Mouse (Mus musculus): ENCODE measurements around the gene Neurl1a.

Neurl1a gene

GRCm38 (mm10) chr19:47250931-47251330 lies 72.3 kb downstream of the Neurl1a start:
- DNase-seq = no peak

DNA sequence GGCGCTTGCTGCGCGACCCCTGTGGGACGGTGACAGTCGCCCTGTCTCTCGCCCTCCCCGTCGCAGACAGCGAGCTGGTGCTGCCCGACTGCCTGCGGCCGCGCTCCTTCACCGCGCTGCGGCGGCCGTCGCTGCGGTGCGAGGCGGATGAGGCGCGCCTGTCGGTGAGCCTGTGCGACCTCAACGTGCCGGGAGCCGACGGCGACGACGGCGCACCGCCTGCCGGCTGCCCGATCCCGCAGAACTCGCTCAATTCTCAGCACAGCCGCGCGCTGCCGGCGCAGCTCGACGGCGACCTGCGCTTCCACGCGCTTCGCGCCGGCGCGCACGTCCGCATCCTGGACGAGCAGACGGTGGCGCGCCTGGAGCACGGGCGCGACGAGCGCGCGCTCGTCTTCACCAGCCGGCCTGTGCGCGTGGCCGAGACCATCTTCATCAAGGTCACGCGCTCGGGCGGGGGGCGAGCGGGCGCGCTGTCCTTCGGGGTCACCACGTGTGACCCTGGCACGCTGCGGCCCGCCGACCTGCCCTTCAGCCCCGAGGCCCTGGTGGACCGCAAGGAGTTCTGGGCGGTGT lies 74.5 kb downstream of the Neurl1a start:
- DNase-seq = no peak

DNA sequence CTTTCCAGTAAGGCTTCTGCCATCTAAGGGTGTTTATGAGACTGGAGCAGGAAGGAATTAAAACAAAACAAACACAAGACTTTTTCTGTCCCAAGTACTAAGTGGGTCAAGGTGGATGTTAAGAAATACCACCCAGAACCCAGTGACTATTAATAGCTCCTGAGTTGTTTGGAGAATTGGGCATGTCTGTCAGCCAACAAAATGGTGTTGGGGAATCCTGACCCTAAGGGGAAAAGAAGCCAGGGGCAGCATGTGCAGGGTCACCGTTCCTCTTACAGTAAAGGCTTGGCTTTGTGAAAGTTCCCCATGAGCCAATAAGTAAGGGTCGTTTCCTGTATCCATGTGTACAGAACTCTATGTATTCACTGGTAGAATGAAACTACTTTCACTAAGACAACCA lies 76.4 kb downstream of the Neurl1a start:
- no peak for DNase-seq

GRCm38 (mm10) chr19:47255919-47256318 lies 77.3 kb downstream of the Neurl1a start:
- DNase-seq = no peak

DNA sequence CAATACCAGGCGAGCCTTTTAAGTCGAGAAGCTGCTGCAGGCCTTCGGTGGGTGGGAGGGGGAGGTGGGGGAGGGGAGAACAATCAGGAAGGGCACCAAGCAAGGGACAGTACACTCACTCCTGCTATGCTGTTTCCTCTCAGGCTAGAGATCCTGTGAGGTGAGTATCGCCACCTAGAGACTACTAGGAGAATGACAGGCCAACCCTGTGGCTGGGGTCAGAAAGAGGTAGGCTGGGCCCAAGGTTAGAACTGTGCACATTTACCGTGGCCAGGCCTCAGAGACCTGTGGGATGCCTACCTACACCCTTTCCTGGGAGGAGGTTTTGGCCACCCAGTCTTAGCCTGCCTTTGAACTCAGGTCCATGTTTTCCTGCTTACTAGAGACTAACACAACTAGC lies 81.0 kb downstream of the Neurl1a start:
- DNase-seq = no peak

DNA sequence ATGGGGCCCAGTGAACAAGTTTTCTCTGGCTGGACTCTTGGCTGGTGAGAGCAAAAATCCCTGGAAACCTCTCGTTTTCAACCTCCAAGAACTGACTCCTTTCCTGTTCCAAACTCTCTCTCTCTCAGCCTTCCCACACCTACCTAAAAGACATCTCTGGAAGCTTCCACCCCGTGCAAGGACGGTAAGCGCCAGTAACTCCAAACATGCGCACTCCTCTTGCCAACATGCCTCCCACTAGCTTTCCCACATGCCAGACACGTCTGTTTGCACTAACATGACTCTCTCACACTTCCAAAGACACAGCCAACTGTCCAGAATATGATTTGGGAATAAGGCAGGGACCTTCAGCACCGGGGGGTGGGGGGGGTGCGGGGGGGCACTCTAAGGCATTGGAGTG lies 82.6 kb downstream of the Neurl1a start:
- DNase-seq = no peak

GRCm38 (mm10) chr19:47263621-47264020 lies 85.0 kb downstream of the Neurl1a start:
- DNase-seq = no peak

- DNase-seq = peak; percentile 60
These were observed 85.9 kb downstream of the Neurl1a start for GRCm38 (mm10) chr19:47264322-47265092.

- DNase-seq = no peak
These were observed 87.6 kb downstream of the Neurl1a start for GRCm38 (mm10) chr19:47266070-47266801.

DNA sequence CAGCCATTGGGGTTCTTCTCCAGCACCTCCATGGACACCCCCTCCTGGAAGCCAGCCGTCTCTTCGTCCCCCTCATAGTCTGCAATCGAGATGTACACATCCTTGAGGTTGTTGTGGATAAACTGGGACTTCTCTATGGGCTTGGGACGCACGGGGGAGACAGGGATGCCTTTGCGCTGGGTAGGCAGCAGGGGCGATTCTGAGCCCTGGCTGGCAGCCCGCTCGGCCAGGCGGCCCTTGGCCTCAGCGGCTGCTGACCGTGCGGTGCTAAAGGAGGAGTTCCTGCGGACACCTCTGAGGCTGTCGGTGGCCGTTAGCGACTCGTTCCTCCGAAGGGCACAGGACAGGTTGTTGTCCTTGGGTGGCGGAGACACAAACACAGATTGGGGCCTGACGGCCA lies 88.4 kb downstream of the Neurl1a start:
- DNase-seq = no peak

DNA sequence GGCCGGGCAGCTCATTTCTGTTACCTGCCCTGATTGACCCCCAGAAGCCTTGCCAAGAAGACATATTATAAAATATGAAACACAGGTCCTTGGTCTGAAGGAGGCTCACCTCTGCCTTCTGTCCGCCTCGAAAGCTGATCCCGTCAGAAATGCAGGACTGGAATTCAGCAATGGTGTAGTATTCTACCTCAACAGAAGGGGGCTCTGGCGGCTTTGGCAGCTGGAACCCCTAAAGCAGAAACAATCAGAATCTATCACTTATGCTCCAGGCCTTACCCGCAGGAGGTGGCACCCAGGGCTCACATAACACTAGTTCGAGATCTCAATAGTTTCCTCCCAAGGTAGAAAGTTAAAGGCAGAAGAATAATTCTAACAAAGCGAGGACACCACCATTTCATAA lies 91.1 kb downstream of the Neurl1a start:
- no peak for DNase-seq

DNA sequence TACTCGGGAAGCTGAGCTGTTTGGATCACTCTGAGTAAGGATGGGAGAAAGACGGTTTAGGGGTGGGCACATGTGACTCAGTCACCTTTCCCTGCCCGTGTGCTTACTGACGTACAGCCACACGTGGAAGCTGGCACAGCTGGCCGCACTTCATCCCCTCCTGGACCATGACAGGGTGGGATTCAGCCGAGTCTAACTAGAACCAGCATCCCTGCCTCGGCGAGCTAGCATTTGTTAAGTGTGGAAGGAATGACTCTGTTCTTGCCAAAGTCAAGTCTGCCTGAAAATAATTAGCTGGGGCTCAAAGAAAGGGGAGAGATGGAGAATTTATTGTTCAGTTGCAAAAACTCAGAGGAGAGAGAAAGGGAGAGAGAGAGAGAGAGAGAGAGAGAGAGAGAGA lies 91.9 kb downstream of the Neurl1a start:
- DNase-seq = no peak

- DNase-seq = no peak
These were observed 98.1 kb downstream of the Neurl1a start for GRCm38 (mm10) chr19:47276730-47277129.

- no peak for DNase-seq
These were observed 100.8 kb downstream of the Neurl1a start for GRCm38 (mm10) chr19:47279372-47279771.

- no peak for DNase-seq
These were observed 101.3 kb downstream of the Neurl1a start for GRCm38 (mm10) chr19:47279788-47280532.

- DNase-seq = no peak
These were observed 102.3 kb downstream of the Neurl1a start for GRCm38 (mm10) chr19:47280894-47281293.

GRCm38 (mm10) chr19:47282050-47282454 lies 103.4 kb downstream of the Neurl1a start:
- no peak for DNase-seq

DNA sequence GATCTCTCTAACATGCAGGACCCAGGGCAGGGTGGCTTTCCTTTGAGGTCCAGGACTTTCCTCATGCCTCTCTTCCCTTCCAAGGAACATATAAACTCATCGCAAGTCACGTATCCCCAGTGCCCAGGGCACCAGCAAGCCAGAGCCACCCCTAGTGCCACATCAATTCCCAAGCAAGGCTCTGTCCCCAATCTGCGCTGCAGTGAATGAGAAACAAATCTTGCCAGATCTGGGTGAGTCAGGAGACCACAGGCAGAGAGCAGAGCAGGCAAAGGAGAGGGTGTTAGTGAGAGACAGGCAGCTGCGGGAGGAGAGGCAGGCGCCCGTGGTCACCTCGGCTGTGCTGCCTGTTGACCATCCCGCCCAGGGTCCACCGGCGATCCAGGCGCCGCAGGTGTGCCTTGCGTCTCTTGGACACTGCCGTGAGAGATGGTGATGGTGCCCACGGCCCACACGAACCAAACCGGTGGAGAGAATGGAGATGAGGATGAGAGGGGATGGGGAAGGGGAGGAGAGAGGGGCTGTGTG lies 104.1 kb downstream of the Neurl1a start:
- no peak for DNase-seq

DNA sequence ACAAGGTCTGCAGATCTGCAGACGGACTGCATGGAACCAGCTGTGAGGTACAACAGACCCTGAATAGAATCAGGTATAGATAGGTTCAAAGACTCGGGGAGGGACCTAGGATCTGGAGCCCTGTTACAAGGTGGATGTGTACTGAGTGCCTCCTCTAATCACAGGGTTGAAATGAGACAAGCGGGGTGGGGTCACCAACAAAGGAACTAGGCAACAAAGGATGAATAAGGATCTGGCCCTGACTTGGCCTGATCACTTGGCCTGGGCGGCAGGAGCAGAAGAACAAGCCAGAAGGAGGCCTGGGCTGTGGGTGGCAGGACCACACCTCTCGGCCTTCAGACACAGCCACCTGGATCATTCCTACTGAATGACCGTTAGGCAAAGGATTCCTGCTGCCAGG lies 107.0 kb downstream of the Neurl1a start:
- no peak for DNase-seq

- no peak for DNase-seq
These were observed 108.3 kb downstream of the Neurl1a start for GRCm38 (mm10) chr19:47286886-47287450.

GRCm38 (mm10) chr19:47291307-47292080 lies 112.9 kb downstream of the Neurl1a start:
- DNase-seq = no peak

DNA sequence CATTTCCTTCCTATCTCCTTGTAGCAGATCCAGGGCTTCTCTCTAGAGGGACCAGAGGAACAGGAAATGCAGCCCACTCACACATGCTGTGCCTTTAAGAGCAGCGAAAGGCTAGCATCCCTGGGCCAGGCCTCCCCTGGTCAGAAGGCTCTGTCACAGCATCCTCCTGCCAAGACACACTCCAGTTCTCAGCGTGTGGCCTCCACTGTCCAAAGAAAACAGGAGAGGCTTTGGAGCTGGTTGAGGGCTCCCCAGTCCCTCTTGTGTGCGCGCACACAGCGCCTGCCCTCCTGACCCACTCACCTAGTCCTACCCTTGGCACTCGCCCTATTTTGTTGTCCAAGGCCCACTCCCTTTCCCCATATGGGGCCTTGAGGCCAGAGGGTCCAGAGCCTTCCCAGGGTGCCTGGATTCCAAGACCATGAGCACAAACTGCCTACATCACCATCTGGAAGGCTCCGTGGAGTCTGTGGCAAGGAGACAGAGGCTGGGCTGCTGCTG lies 113.9 kb downstream of the Neurl1a start:
- DNase-seq = no peak

Data from liver (tissue).